Mouse (Mus musculus) C2C12 (cell line): ENCODE measurements around the gene Surf6. TPM values are rescaled to one million over a fixed set of nuclear protein-coding genes. Genes with fewer than 3 reads are reported as not detected.

ENCODE experiments used
- H3K27me3 ChIP-seq: one replicate; pipeline ENCODE4 v1.6.1; 2011; ENCODE audit not compliant: control insufficient read depth, insufficient read depth, insufficient read length
- H3K36me3 ChIP-seq: one replicate; pipeline ENCODE4 v1.6.1; 2011; ENCODE audit not compliant: control insufficient read depth, insufficient read depth
- H3K4me3 ChIP-seq: one replicate; pipeline ENCODE4 v1.5.1; 2011; ENCODE audit warnings: mild to moderate bottlenecking, control low read depth; ENCODE audit not compliant: poor library complexity, insufficient read depth, severe bottlenecking
- H3K79me2 ChIP-seq: one replicate; pipeline ENCODE4 v1.6.1; 2011; ENCODE audit not compliant: control insufficient read depth, insufficient read depth
- H3K79me3 ChIP-seq: one replicate; pipeline ENCODE4 v1.6.1; 2011; ENCODE audit warnings: low read depth, control low read depth
- H3ac ChIP-seq: one replicate; pipeline ENCODE3; 2011; ENCODE audit warnings: low read depth; ENCODE audit not compliant: control insufficient read depth, insufficient read length
- CEBPB ChIP-seq: IDR thresholded peaks from one replicate; pipeline ENCODE4 v1.6.1; 2011; ENCODE audit warnings: low read depth, mild to moderate bottlenecking, control low read depth, moderate library complexity
- CTCF ChIP-seq: IDR thresholded peaks from one replicate; pipeline ENCODE4 v1.5.1; 2011; ENCODE audit not compliant: control insufficient read depth, insufficient read depth, insufficient read length
- FOSL1 ChIP-seq: IDR thresholded peaks from one replicate; pipeline ENCODE4 v1.8.0; 2011; ENCODE audit warnings: mild to moderate bottlenecking, low read length; ENCODE audit not compliant: poor library complexity, insufficient read depth, severe bottlenecking
- MAX ChIP-seq: IDR thresholded peaks from one replicate; pipeline ENCODE4 v1.6.1; 2011; ENCODE audit warnings: mild to moderate bottlenecking, control low read depth
- MYOD1 ChIP-seq: IDR thresholded peaks from one replicate; pipeline ENCODE4 v1.6.1; 2011; ENCODE audit warnings: low read depth; ENCODE audit not compliant: control insufficient read depth, insufficient read length
- MYOG ChIP-seq: IDR thresholded peaks from one replicate; pipeline ENCODE4 v1.6.1; 2011; ENCODE audit not compliant: control insufficient read depth, insufficient read length; ENCODE audit errors: extremely low read depth
- USF1 ChIP-seq: IDR thresholded peaks from one replicate; pipeline ENCODE4 v1.6.1; 2011; ENCODE audit warnings: low read depth, mild to moderate bottlenecking, control low read depth, moderate library complexity
- polyA plus RNA-seq: library from polyadenylated mRNA; unstranded; fragments of >200 nt; fragmentation: generic; extraction: Trizol; gene quantifications from one replicate; pipeline ENCODE4 v1.2.1, GENCODE M21; 2012; ENCODE audit warnings: missing spikeins

The Surf6 gene
- polyA plus RNA-seq, 1 experiment = 20.1 TPM

- Histone ChIP-seq H3ac (peak overlapping the region; percentile 84), H3K36me3 (peaks cover 80% of the 10 kb centered on the region), H3K4me3 (peak overlapping the region; percentile 84), H3K79me2 (peaks cover 100% of the 10 kb centered on the region), H3K27me3 (no peaks in the 10 kb centered on the region), H3K79me3 (peaks cover 68% of the 10 kb centered on the region)
- TF ChIP-seq CEBPB (no peak), MYOD1 (no peak), CTCF (no peak), MYOG (no peak), FOSL1 (no peak), MAX (no peak), USF1 (no peak)
These were observed 6.7 kb upstream of the Surf6 start for GRCm38 (mm10) chr2:26909387-26909784.

- H3K36me3 ChIP-seq = peaks cover 77% of the 10 kb centered on the region
- H3K79me3 ChIP-seq = peaks cover 68% of the 10 kb centered on the region
- no peaks in the 10 kb centered on the region for H3K27me3 ChIP-seq
- peak overlapping the region; percentile 47 for H3ac ChIP-seq
- TF ChIP-seq USF1 (no peak), CEBPB (no peak), MAX (no peak), MYOD1 (no peak), MYOG (no peak), CTCF (no peak), FOSL1 (no peak)
- peaks cover 100% of the 10 kb centered on the region for H3K79me2 ChIP-seq
- peak overlapping the region; percentile 84 for H3K4me3 ChIP-seq
These were observed 6.2 kb upstream of the Surf6 start for GRCm38 (mm10) chr2:26908710-26909386.

- peak; percentile 75 for TF ChIP-seq CTCF
- TF ChIP-seq CEBPB = no peak
- peaks cover 60% of the 10 kb centered on the region for H3K36me3 ChIP-seq
- H3K27me3 ChIP-seq = no peaks in the 10 kb centered on the region
These were observed 4.4 kb upstream of the Surf6 start for GRCm38 (mm10) chr2:26907109-26907508.

GRCm38 (mm10) chr2:26906431-26906830 lies 3.8 kb upstream of the Surf6 start:
- TF ChIP-seq MYOG = no peak
- TF ChIP-seq MYOD1 = no peak
- TF ChIP-seq USF1 = no peak
- TF ChIP-seq MAX = no peak
- no peak for TF ChIP-seq FOSL1
- TF ChIP-seq CTCF = no peak
- TF ChIP-seq CEBPB = no peak
- H3K36me3 ChIP-seq = peaks cover 53% of the 10 kb centered on the region

More at GRCm38 (mm10) chr2:26907109-26907508, 4.4 kb upstream of the Surf6 start:
- H3K79me2 ChIP-seq = peaks cover 100% of the 10 kb centered on the region
- no peak overlapping the region for H3K4me3 ChIP-seq
- no peak overlapping the region for H3ac ChIP-seq
- H3K79me3 ChIP-seq = peaks cover 61% of the 10 kb centered on the region

GRCm38 (mm10) chr2:26905936-26906335 lies 3.3 kb upstream of the Surf6 start:
- no peak overlapping the region for H3ac ChIP-seq
- H3K79me3 ChIP-seq = peaks cover 61% of the 10 kb centered on the region
- TF ChIP-seq MYOD1 (no peak), CTCF (no peak), USF1 (no peak), CEBPB (no peak), FOSL1 (no peak), MAX (no peak), MYOG (no peak)
- no peak overlapping the region for H3K4me3 ChIP-seq
- H3K36me3 ChIP-seq = peaks cover 49% of the 10 kb centered on the region
- no peaks in the 10 kb centered on the region for H3K27me3 ChIP-seq
- peaks cover 100% of the 10 kb centered on the region for H3K79me2 ChIP-seq

More at GRCm38 (mm10) chr2:26906431-26906830, 3.8 kb upstream of the Surf6 start:
- Histone ChIP-seq H3ac (no peak overlapping the region), H3K27me3 (no peaks in the 10 kb centered on the region), H3K4me3 (no peak overlapping the region), H3K79me3 (peaks cover 61% of the 10 kb centered on the region), H3K79me2 (peaks cover 100% of the 10 kb centered on the region)

GRCm38 (mm10) chr2:26903311-26903710 lies 632 bp upstream of the Surf6 start:
- H3K36me3 ChIP-seq = peaks cover 67% of the 10 kb centered on the region
- H3ac ChIP-seq = peak overlapping the region; percentile 73
- H3K79me2 ChIP-seq = peaks cover 98% of the 10 kb centered on the region

More at GRCm38 (mm10) chr2:26903311-26903710, 632 bp upstream of the Surf6 start:
- Histone ChIP-seq H3K27me3 (no peaks in the 10 kb centered on the region), H3K79me3 (peaks cover 55% of the 10 kb centered on the region), H3K4me3 (peak overlapping the region; percentile 89)
- TF ChIP-seq CTCF (no peak), MAX (no peak), USF1 (no peak), CEBPB (no peak)
